8 mouse cellular contexts compared by ENCODE assay signal in the genomic region with DNA sequence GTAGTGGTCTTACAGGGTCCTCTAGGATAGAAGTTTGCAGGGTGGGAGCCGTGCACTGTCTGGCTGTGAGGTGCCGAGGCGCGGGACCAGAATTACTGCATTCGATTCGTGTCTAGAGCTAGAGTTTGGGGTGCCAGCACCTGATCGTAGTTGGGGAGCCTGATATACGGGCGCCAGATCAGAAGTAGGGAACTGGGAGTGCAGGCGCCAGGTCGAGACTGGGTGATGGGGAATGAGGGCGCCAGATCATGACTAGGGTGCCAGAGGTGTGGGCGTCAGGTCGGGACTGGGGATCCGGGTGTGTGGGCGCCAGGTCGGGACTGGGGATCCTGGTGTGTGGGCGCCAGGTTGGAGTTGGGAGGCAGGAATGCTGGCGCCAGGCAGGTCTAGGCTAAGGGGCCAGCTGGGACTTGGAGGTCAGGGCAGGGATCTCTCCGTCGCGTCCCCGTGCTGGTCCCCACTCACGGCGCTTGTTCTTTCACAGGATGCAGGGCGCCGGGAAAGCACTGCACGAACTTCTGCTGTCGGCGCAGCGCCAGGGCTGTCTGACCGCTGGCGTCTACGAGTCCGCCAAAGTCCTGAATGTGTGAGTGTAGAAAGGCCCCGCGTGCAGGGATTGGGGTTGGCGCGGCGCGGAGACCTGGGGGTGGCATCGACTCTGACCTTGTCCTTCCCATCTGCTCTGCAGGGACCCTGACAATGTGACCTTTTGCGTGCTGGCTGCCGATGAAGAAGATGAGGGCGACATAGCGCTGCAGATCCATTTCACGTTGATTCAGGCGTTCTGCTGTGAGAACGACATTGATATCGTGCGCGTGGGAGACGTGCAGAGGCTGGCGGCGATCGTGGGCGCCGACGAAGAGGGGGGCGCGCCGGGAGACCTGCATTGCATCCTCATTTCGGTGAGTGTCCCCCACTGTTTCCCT. TPM values are rescaled to one million over a fixed set of nuclear protein-coding genes. Genes with fewer than 3 reads are reported as not detected.
DNase-seq lines count a peak whose midpoint lies in the region; ATAC-seq and TF ChIP-seq lines count a peak whose summit lies in the region.

No protein-coding gene starts in this region.

- H3K4me2 ChIP-seq in hindbrain, embryonic 11.5 days (replicated peaks; ENCODE audit: low read depth, low read length), result peak overlapping the region; percentile 85

- peaks cover 9% of the 10 kb centered on the region for H3K36me3 ChIP-seq in G1E (replicated peaks)
- no peaks in the 10 kb centered on the region for H3K36me3 ChIP-seq in hindbrain, embryonic 11.5 days (ENCODE audit: control insufficient read depth, insufficient read depth, low read length)

- peak overlapping the region; percentile 90 for H3K4me3 ChIP-seq in G1E (ENCODE audit: low read depth, low read length)
- H3K4me3 ChIP-seq in cerebellum, adult 2 months (replicated peaks; ENCODE audit: insufficient read depth, low read depth, low read length), result peak overlapping the region; percentile 97
- H3K4me3 ChIP-seq in hindbrain, embryonic 11.5 days (ENCODE audit: low read depth, low read length), result peak overlapping the region; percentile 70

- DNase-seq in G1E (ENCODE audit: low spot score), result peak; percentile 40
- DNase-seq in cerebellum, adult 2 months, result peak; percentile 74 to 81
- DNase-seq in hindbrain, embryonic 11.5 days (ENCODE audit: low spot score), result peak; percentile 60
- peak; percentile 62 to 63 for DNase-seq in layer of hippocampus, postnatal 25 days (ENCODE audit: extremely low spot score in 1 of 2, low spot score in 1 of 2)
- DNase-seq in lung, postnatal 10 days, result peak; percentile 81
- DNase-seq in retina, embryonic 14.5 days (ENCODE audit: low spot score), result peak; percentile 57
- peak; percentile 69 for DNase-seq in thymus, postnatal 4 days

- TF ChIP-seq CTCF in G1E (IDR thresholded peaks at IDR 0.05; ENCODE audit: low read depth, low read length), result no peak
- no peak for TF ChIP-seq CTCF in cerebellum, adult 2 months (IDR thresholded peaks at IDR 0.05; ENCODE audit: borderline replicate concordance, insufficient read depth, low read depth, low read length)

- H3K9ac ChIP-seq in hindbrain, embryonic 11.5 days (ENCODE audit: low read depth, low read length), result peak overlapping the region; percentile 77

- no peak for ATAC-seq in G1E (ENCODE audit: extremely low read depth, insufficient number of reproducible peaks, low FRiP score, poor library complexity, severe bottlenecking)
- peak; percentile 8; the same call in 1 of the 2 replicates for ATAC-seq in frontal cortex, adult (ENCODE audit: low TSS enrichment)
- peak; percentile 23 for ATAC-seq in hindbrain, embryonic 11.5 days (ENCODE audit: low FRiP score)

- H3K4me1 ChIP-seq in G1E (ENCODE audit: insufficient read depth, low read depth, low read length), result peaks cover 84% of the 10 kb centered on the region
- no peaks in the 10 kb centered on the region for H3K4me1 ChIP-seq in cerebellum, adult 2 months (ENCODE audit: control insufficient read depth, insufficient read depth, low read length)
- H3K4me1 ChIP-seq in hindbrain, embryonic 11.5 days (replicated peaks; ENCODE audit: control insufficient read depth, insufficient read depth, low read length), result peaks cover 21% of the 10 kb centered on the region

- TF ChIP-seq POLR2A in cerebellum, adult 2 months (IDR thresholded peaks at IDR 0.05; ENCODE audit: borderline replicate concordance, insufficient read depth, low read length), result no peak

- H3K27me3 ChIP-seq in G1E (ENCODE audit: insufficient read depth, low read length), result peaks cover 11% of the 10 kb centered on the region
- H3K27me3 ChIP-seq in cerebellum, adult 2 months (ENCODE audit: control insufficient read depth, insufficient read depth, low read length), result no peaks in the 10 kb centered on the region
- H3K27me3 ChIP-seq in hindbrain, embryonic 11.5 days (ENCODE audit: control insufficient read depth, insufficient read depth, low read length), result peaks cover 34% of the 10 kb centered on the region

- under 1% methylated on average over 63 of the region's 63 CpGs for WGBS in cerebellum, adult 2 months
- under 1% methylated on average over 63 of the region's 63 CpGs for WGBS in hindbrain, embryonic 11.5 days

- H3K9me3 ChIP-seq in G1E (replicated peaks), result no peaks in the 10 kb centered on the region
- H3K9me3 ChIP-seq in hindbrain, embryonic 11.5 days (ENCODE audit: control insufficient read depth, low read length), result no peaks in the 10 kb centered on the region

- peak overlapping the region; percentile 77 for H3K27ac ChIP-seq in cerebellum, adult 2 months (ENCODE audit: insufficient read depth, low read length)
- peak overlapping the region; percentile 88 for H3K27ac ChIP-seq in hindbrain, embryonic 11.5 days (ENCODE audit: low read depth, low read length)

RNA-seq across cellular contexts. Expression of a gene that starts 0.7 kb away (rescaled TPM):
- 6.6 and 8.1 TPM in 2 replicates for total RNA-seq in G1E (2014; fragmentation: Nextera tagmentation)
- total RNA-seq in G1E (2017), result 28.7 and 32.6 TPM in 2 replicates
- 13.2 and 13.6 TPM in 2 replicates for polyA plus RNA-seq in G1E (2012)
- 50.3 and 57.4 TPM in 2 replicates for polyA plus RNA-seq in cerebellum, adult 2 months (2012; rRNA removed)
- 174 and 179 TPM in 2 replicates for polyA plus RNA-seq in hindbrain, embryonic 11.5 days (2014; fragmentation: Nextera tagmentation; extraction: Ambion mirVana)
- 10 to 100 TPM; 16.5 to 24.1 TPM for total RNA-seq in layer of hippocampus, postnatal 25 days (2021)

RNA-seq across cellular contexts. Expression of a gene that starts 53.6 kb away (rescaled TPM):
- total RNA-seq in G1E (2014; fragmentation: Nextera tagmentation) (62.1 and 66.9 TPM in 2 replicates), G1E (2017) (15.6 and 17.3 TPM in 2 replicates)
- 58.6 and 64.7 TPM in 2 replicates for polyA plus RNA-seq in G1E (2012)
- polyA plus RNA-seq in cerebellum, adult 2 months (2012; rRNA removed), result 111 and 116 TPM in 2 replicates
- polyA plus RNA-seq in hindbrain, embryonic 11.5 days (2014; fragmentation: Nextera tagmentation; extraction: Ambion mirVana), result 3.9 and 5.2 TPM in 2 replicates
- total RNA-seq in layer of hippocampus, postnatal 25 days (2021), result 100 to 1,000 TPM; 127 to 132 TPM
